In genomic region chr16:24136483-24137148, GRCm38 (mm10) we compare ENCODE assay signal across 23 mouse cellular contexts.
A peak's percentile ranks its signal among the peaks of the same experiment; 100 is the strongest.
DNase-seq lines count a peak whose midpoint lies in the region; ATAC-seq and TF ChIP-seq lines count a peak whose summit lies in the region.
"Had no signal": no experiment of that assay in that cellular context is flagged by ENCODE, and none has a peak within 500 bp of the region (broad histone marks: within the 10 kb centered on the region; RNA-seq: fewer than 3 reads in every experiment).

No protein-coding gene starts in this region.

- no peaks in the 10 kb centered on the region for H3K27me3 ChIP-seq in hindbrain, embryonic 12.5 days
- H3K27me3 ChIP-seq: embryonic facial prominence, embryonic 12.5 days; kidney, embryonic 15.5 days; limb, embryonic 15.5 days; neural tube, embryonic 12.5 days; Patski; stomach, embryonic 15.5 days had no signal

- ATAC-seq in megakaryocyte, adult 5-6 weeks (ENCODE audit: poor library complexity, severe bottlenecking): peak; percentile 81
- no peak for ATAC-seq in hindbrain, embryonic 12.5 days (ENCODE audit: low FRiP score)
- ATAC-seq: forebrain, embryonic 14.5 days; hindbrain, embryonic 16.5 days; intestine, embryonic 16.5 days; Patski had no signal

- WGBS in hindbrain, embryonic 12.5 days: 67% methylated on average over 5 of the region's 5 CpGs

- H3K4me1 ChIP-seq in bone marrow macrophage, adult 2 months (ENCODE audit: control insufficient read depth, insufficient read depth, low read length): peaks cover 28% of the 10 kb centered on the region
- no peaks in the 10 kb centered on the region for H3K4me1 ChIP-seq in hindbrain, embryonic 12.5 days
- H3K4me1 ChIP-seq: embryonic facial prominence, embryonic 12.5 days; kidney, embryonic 15.5 days; limb, embryonic 15.5 days; neural tube, embryonic 12.5 days; stomach, embryonic 15.5 days had no signal

- DNase-seq in 3T3-L1 (ENCODE audit: low read depth, low spot score): peak; percentile 66
- peak; percentile 89 for DNase-seq in A20 (ENCODE audit: low read depth, low spot score)
- no peak for DNase-seq in spleen, postnatal 10 days (ENCODE audit: low spot score in 2 of 2)
- DNase-seq in layer of hippocampus, adult 8-10 months (ENCODE audit: low spot score in 2 of 2): no peak
- DNase-seq in thymus, postnatal 14 days: no peak
- DNase-seq: heart, postnatal 14 days; lung, postnatal 14 days; spleen, adult 18-20 months; thymus, adult 18-20 months had no signal

- no peaks in the 10 kb centered on the region for H3K9me3 ChIP-seq in hindbrain, embryonic 12.5 days (replicated peaks)
- H3K9me3 ChIP-seq: embryonic facial prominence, embryonic 12.5 days; kidney, embryonic 15.5 days; limb, embryonic 15.5 days; neural tube, embryonic 12.5 days; stomach, embryonic 15.5 days had no signal

- no peak overlapping the region for H3K9ac ChIP-seq in hindbrain, embryonic 12.5 days
- H3K9ac ChIP-seq: embryonic facial prominence, embryonic 12.5 days; kidney, embryonic 15.5 days; limb, embryonic 15.5 days; neural tube, embryonic 12.5 days; stomach, embryonic 15.5 days had no signal

- H3K27ac ChIP-seq in bone marrow macrophage, adult 2 months (ENCODE audit: insufficient read depth, low read depth, low read length): peak overlapping the region; percentile 89
- H3K27ac ChIP-seq in hindbrain, embryonic 12.5 days: no peak overlapping the region
- H3K27ac ChIP-seq: embryonic facial prominence, embryonic 12.5 days; kidney, embryonic 15.5 days; limb, embryonic 15.5 days; neural tube, embryonic 12.5 days; stomach, embryonic 15.5 days had no signal

- no peak overlapping the region for H3K4me2 ChIP-seq in hindbrain, embryonic 12.5 days (replicated peaks)
- H3K4me2 ChIP-seq: embryonic facial prominence, embryonic 12.5 days; heart, embryonic 11.5 days; kidney, embryonic 15.5 days; limb, embryonic 15.5 days; midbrain, embryonic 11.5 days; neural tube, embryonic 12.5 days; stomach, embryonic 15.5 days had no signal

- peak overlapping the region; percentile 22; the same call in 1 of the 2 replicates for H3K4me3 ChIP-seq in bone marrow macrophage, adult 2 months (ENCODE audit: insufficient read depth, low read length)
- no peak overlapping the region for H3K4me3 ChIP-seq in hindbrain, embryonic 12.5 days
- H3K4me3 ChIP-seq: embryonic facial prominence, embryonic 12.5 days; kidney, embryonic 15.5 days; limb, embryonic 15.5 days; neural tube, embryonic 12.5 days; stomach, embryonic 15.5 days had no signal

- TF ChIP-seq CTCF in bone marrow macrophage, adult 2 months (IDR thresholded peaks at IDR 0.05; ENCODE audit: low read depth, low read length): no peak

- no peak for TF ChIP-seq POLR2A in bone marrow macrophage, adult 2 months (IDR thresholded peaks at IDR 0.05; ENCODE audit: borderline replicate concordance, low read depth, low read length)

- H3K36me3 ChIP-seq in hindbrain, embryonic 12.5 days: no peaks in the 10 kb centered on the region
- H3K36me3 ChIP-seq: embryonic facial prominence, embryonic 12.5 days; kidney, embryonic 15.5 days; limb, embryonic 15.5 days; neural tube, embryonic 12.5 days; stomach, embryonic 15.5 days had no signal

Comparison
In these comparisons a context has a peak if more than half of its experiments do, and no peak if none do; other contexts are left out.
1. DNase-seq: peak in 3T3-L1 (single experiment) and A20 (single experiment); none in spleen, postnatal 10 days (0 of 2), layer of hippocampus, adult 8-10 months (0 of 2) and thymus, postnatal 14 days (single experiment).